Mouse (Mus musculus): ENCODE results near the gene Radil. TPM values are rescaled to one million over a fixed set of nuclear protein-coding genes. Genes with fewer than 3 reads are reported as not detected.

Radil gene
- polyA plus RNA-seq (2015; fragmentation: Nextera tagmentation; extraction: Ambion mirVana): 0.55 and 0.58 TPM in 2 replicates

- TF ChIP-seq CTCF (IDR thresholded peaks at IDR 0.05; ENCODE audit: low read depth): peak; percentile 90
- no peak within 1 kb of the TSS for H3K27ac ChIP-seq (ENCODE audit: low read depth, low read length)
- ATAC-seq: peak; percentile 93
- H3K36me3 ChIP-seq (ENCODE audit: control insufficient read depth, insufficient read depth): no peaks in the 10 kb centered on the region
- H3K9me3 ChIP-seq (ENCODE audit: control insufficient read depth): no peaks in the 10 kb centered on the region
- peak within 1 kb of the TSS; percentile 54 for H3K4me3 ChIP-seq (ENCODE audit: low read depth, low read length)
- H3K27me3 ChIP-seq (replicated peaks; ENCODE audit: control insufficient read depth, insufficient read depth, low read length): peaks cover 11% of the 10 kb centered on the region; the same call in 1 of the 2 replicates
- WGBS: 3% methylated on average over 77 of the region's 80 CpGs
- H3K9ac ChIP-seq (ENCODE audit: low read depth, low read length): peak within 1 kb of the TSS; percentile 37
- peak within 1 kb of the TSS; percentile 92 for H3K4me2 ChIP-seq (replicated peaks; ENCODE audit: low read depth)
- 0 out of 2 replicates have a peak, but pooled peaks cover 3% of the 10 kb centered on the region for H3K4me1 ChIP-seq (replicated peaks; ENCODE audit: control insufficient read depth, insufficient read depth, low read length)
Observed at GRCm38 (mm10) chr5:142550706-142551652, at the start of gene Radil. TSS of gene Radil (minus strand) at chr5:142551098.

- Histone ChIP-seq H3K4me2 (replicated peaks; ENCODE audit: low read depth) (no peak overlapping the region), H3K9me3 (ENCODE audit: control insufficient read depth) (no peaks in the 10 kb centered on the region), H3K36me3 (ENCODE audit: control insufficient read depth, insufficient read depth) (no peaks in the 10 kb centered on the region), H3K4me1 (replicated peaks; ENCODE audit: control insufficient read depth, insufficient read depth, low read length) (0 out of 2 replicates have a peak, but pooled peaks cover 2% of the 10 kb centered on the region), H3K4me3 (ENCODE audit: low read depth, low read length) (no peak overlapping the region), H3K9ac (ENCODE audit: low read depth, low read length) (no peak overlapping the region), H3K27me3 (replicated peaks; ENCODE audit: control insufficient read depth, insufficient read depth, low read length) (no peaks in the 10 kb centered on the region), H3K27ac (ENCODE audit: low read depth, low read length) (no peak overlapping the region)
- ATAC-seq: no peak
- no peak for TF ChIP-seq CTCF (IDR thresholded peaks at IDR 0.05; ENCODE audit: low read depth)
- WGBS: 42% methylated on average over 6 of the region's 6 CpGs
Observed at GRCm38 (mm10) chr5:142597648-142598390, 46.9 kb upstream of the Radil start.

GRCm38 (mm10) chr5:142596723-142597122 is 45.8 kb upstream of the Radil start:
- ATAC-seq: no peak
- Histone ChIP-seq H3K4me2 (replicated peaks; ENCODE audit: low read depth) (no peak overlapping the region), H3K9ac (ENCODE audit: low read depth, low read length) (no peak overlapping the region), H3K27ac (ENCODE audit: low read depth, low read length) (no peak overlapping the region), H3K4me3 (ENCODE audit: low read depth, low read length) (no peak overlapping the region), H3K9me3 (ENCODE audit: control insufficient read depth) (no peaks in the 10 kb centered on the region), H3K4me1 (replicated peaks; ENCODE audit: control insufficient read depth, insufficient read depth, low read length) (0 out of 2 replicates have a peak, but pooled peaks cover 2% of the 10 kb centered on the region), H3K36me3 (ENCODE audit: control insufficient read depth, insufficient read depth) (no peaks in the 10 kb centered on the region), H3K27me3 (replicated peaks; ENCODE audit: control insufficient read depth, insufficient read depth, low read length) (no peaks in the 10 kb centered on the region)
- no peak for TF ChIP-seq CTCF (IDR thresholded peaks at IDR 0.05; ENCODE audit: low read depth)
- WGBS: 84% methylated on average over 6 of the region's 6 CpGs

GRCm38 (mm10) chr5:142595698-142596097 is 44.8 kb upstream of the Radil start:
- Histone ChIP-seq H3K4me3 (ENCODE audit: low read depth, low read length) (no peak overlapping the region), H3K4me2 (replicated peaks; ENCODE audit: low read depth) (no peak overlapping the region), H3K27ac (ENCODE audit: low read depth, low read length) (no peak overlapping the region), H3K9ac (ENCODE audit: low read depth, low read length) (no peak overlapping the region), H3K9me3 (ENCODE audit: control insufficient read depth) (no peaks in the 10 kb centered on the region), H3K4me1 (replicated peaks; ENCODE audit: control insufficient read depth, insufficient read depth, low read length) (0 out of 2 replicates have a peak, but pooled peaks cover 2% of the 10 kb centered on the region), H3K36me3 (ENCODE audit: control insufficient read depth, insufficient read depth) (no peaks in the 10 kb centered on the region), H3K27me3 (replicated peaks; ENCODE audit: control insufficient read depth, insufficient read depth, low read length) (no peaks in the 10 kb centered on the region)
- WGBS: 66% methylated on average over 3 of the region's 3 CpGs
- no peak for TF ChIP-seq CTCF (IDR thresholded peaks at IDR 0.05; ENCODE audit: low read depth)
- no peak for ATAC-seq

- no peaks in the 10 kb centered on the region for H3K27me3 ChIP-seq (replicated peaks; ENCODE audit: control insufficient read depth, insufficient read depth, low read length)
- no peak for ATAC-seq
- H3K9me3 ChIP-seq (ENCODE audit: control insufficient read depth): no peaks in the 10 kb centered on the region
- H3K4me2 ChIP-seq (replicated peaks; ENCODE audit: low read depth): no peak overlapping the region
- no peaks in the 10 kb centered on the region for H3K36me3 ChIP-seq (ENCODE audit: control insufficient read depth, insufficient read depth)
- H3K9ac ChIP-seq (ENCODE audit: low read depth, low read length): no peak overlapping the region
- no peak for TF ChIP-seq CTCF (IDR thresholded peaks at IDR 0.05; ENCODE audit: low read depth)
- WGBS: 83% methylated on average over 6 of the region's 6 CpGs
- no peaks in the 10 kb centered on the region for H3K4me1 ChIP-seq (replicated peaks; ENCODE audit: control insufficient read depth, insufficient read depth, low read length)
- H3K4me3 ChIP-seq (ENCODE audit: low read depth, low read length): no peak overlapping the region
- H3K27ac ChIP-seq (ENCODE audit: low read depth, low read length): no peak overlapping the region
Observed at GRCm38 (mm10) chr5:142590953-142591616, 40.2 kb upstream of the Radil start.
